Mouse (Mus musculus) neural tube, embryonic 14.5 days (tissue): ENCODE results near the gene Prss48. TPM values are rescaled to one million over a fixed set of nuclear protein-coding genes. Genes with fewer than 3 reads are reported as not detected.

Source experiments
- ATAC-seq: fragments of 200-750 bp; cut with Nextera tagmentation; 2 replicates; pipeline ENCODE4 v1.8.0; 2017; ENCODE audit warnings: low read depth, mild to moderate bottlenecking, moderate TSS enrichment, moderate library complexity
- H3K27ac ChIP-seq: fragments of 300-500 bp; sonication (generic); 2 replicates; pipeline ENCODE4 v1.5.1; 2014; ENCODE audit warnings: low read depth, mild to moderate bottlenecking, control low read depth, low read length, moderate library complexity, mixed read lengths
- H3K27me3 ChIP-seq: fragments of 300-500 bp; sonication (generic); 2 replicates; pipeline ENCODE4 v1.6.1; 2014; ENCODE audit warnings: low read length; ENCODE audit not compliant: control insufficient read depth, insufficient read depth
- H3K36me3 ChIP-seq: fragments of 300-500 bp; sonication (generic); 2 replicates; pipeline ENCODE4 v1.6.1; 2014; ENCODE audit warnings: low read length, mixed read lengths; ENCODE audit not compliant: control insufficient read depth, insufficient read depth
- H3K4me1 ChIP-seq: fragments of 300-500 bp; sonication (generic); 2 replicates; pipeline ENCODE4 v1.6.1; 2014; ENCODE audit warnings: low read length; ENCODE audit not compliant: control insufficient read depth, insufficient read depth
- H3K4me2 ChIP-seq: fragments of 300-500 bp; sonication (generic); 2 replicates; pipeline ENCODE4 v1.6.1; 2014; ENCODE audit warnings: mild to moderate bottlenecking, low read depth, low read length, control low read depth
- H3K4me3 ChIP-seq: fragments of 300-500 bp; sonication (generic); 2 replicates; pipeline ENCODE4 v1.5.1; 2014; ENCODE audit warnings: low read depth, low read length, control low read depth, mixed read lengths
- H3K9ac ChIP-seq: fragments of 300-500 bp; sonication (generic); replicated peaks from 2 replicates; pipeline ENCODE4 v1.6.1; 2014; ENCODE audit warnings: low read depth, mild to moderate bottlenecking, control low read depth, low read length, mixed read lengths
- H3K9me3 ChIP-seq: fragments of 300-500 bp; sonication (generic); 2 replicates; pipeline ENCODE4 v1.6.1; 2016; ENCODE audit warnings: low read length; ENCODE audit not compliant: control insufficient read depth
- WGBS: fragments of 180-500 bp; shearing (Covaris S2); extraction: QIAGEN DNeasy Blood & Tissue Kit; methylation state at CpG from one replicate; pipeline ENCODE4 v1.1.7; 2014; 5-methylcytosine and 5-hydroxymethylcytosine counted together
- polyA plus RNA-seq: library from polyadenylated mRNA; unstranded; fragments of >200 nt; fragmentation: Nextera tagmentation; extraction: Ambion mirVana; gene quantifications from 2 replicates; pipeline ENCODE4 v1.2.1, GENCODE M21; 2014

The Prss48 gene
- polyA plus RNA-seq: not detected in 2 replicates

- Histone ChIP-seq H3K4me1 (no peaks in the 10 kb centered on the region), H3K9ac (no peak within 1 kb of the TSS), H3K4me2 (no peak within 1 kb of the TSS), H3K27ac (no peak within 1 kb of the TSS), H3K36me3 (no peaks in the 10 kb centered on the region), H3K27me3 (no peaks in the 10 kb centered on the region), H3K4me3 (no peak within 1 kb of the TSS), H3K9me3 (no peaks in the 10 kb centered on the region)
- ATAC-seq: no peak
- WGBS: 78% methylated on average over 17 of the region's 17 CpGs
Observed at GRCm38 (mm10) chr3:86002423-86002822, at the start of gene Prss48. Gene Prss48 (minus strand): TSS chr3:86002491.

GRCm38 (mm10) chr3:86049041-86049440 lies 46.8 kb upstream of the Prss48 start:
- no peaks in the 10 kb centered on the region for H3K9me3 ChIP-seq
- H3K4me1 ChIP-seq: no peaks in the 10 kb centered on the region
- WGBS: 90% methylated on average over 2 of the region's 2 CpGs
- H3K27ac ChIP-seq: no peak overlapping the region
- H3K4me3 ChIP-seq: no peak overlapping the region
- no peak overlapping the region for H3K4me2 ChIP-seq
- no peak for ATAC-seq
- H3K27me3 ChIP-seq: no peaks in the 10 kb centered on the region
- H3K36me3 ChIP-seq: no peaks in the 10 kb centered on the region
- H3K9ac ChIP-seq: no peak overlapping the region

GRCm38 (mm10) chr3:86047686-86048408 lies 45.6 kb upstream of the Prss48 start:
- no peaks in the 10 kb centered on the region for H3K4me1 ChIP-seq
- 96% methylated on average over 9 of the region's 9 CpGs for WGBS
- H3K4me3 ChIP-seq: no peak overlapping the region
- H3K4me2 ChIP-seq: no peak overlapping the region
- no peaks in the 10 kb centered on the region for H3K36me3 ChIP-seq
- no peak overlapping the region for H3K27ac ChIP-seq
- H3K9me3 ChIP-seq: no peaks in the 10 kb centered on the region
- H3K9ac ChIP-seq: no peak overlapping the region
- H3K27me3 ChIP-seq: no peaks in the 10 kb centered on the region
- no peak for ATAC-seq

- WGBS: 52% methylated on average over 14 of the region's 14 CpGs
Observed at GRCm38 (mm10) chr3:86040286-86041201, 38.3 kb upstream of the Prss48 start.

GRCm38 (mm10) chr3:86038648-86039047 lies 36.4 kb upstream of the Prss48 start:
- Histone ChIP-seq H3K27ac (no peak overlapping the region), H3K4me1 (0 out of 2 replicates have a peak, but pooled peaks cover 3% of the 10 kb centered on the region), H3K9ac (no peak overlapping the region), H3K4me3 (no peak overlapping the region), H3K4me2 (no peak overlapping the region), H3K27me3 (no peaks in the 10 kb centered on the region), H3K36me3 (no peaks in the 10 kb centered on the region), H3K9me3 (no peaks in the 10 kb centered on the region)
- ATAC-seq: no peak
- WGBS: 60% methylated on average over 3 of the region's 3 CpGs

More at GRCm38 (mm10) chr3:86040286-86041201, 38.3 kb upstream of the Prss48 start:
- Histone ChIP-seq H3K27ac (no peak overlapping the region), H3K4me3 (no peak overlapping the region), H3K4me2 (no peak overlapping the region), H3K9ac (no peak overlapping the region), H3K4me1 (0 out of 2 replicates have a peak, but pooled peaks cover 3% of the 10 kb centered on the region), H3K27me3 (no peaks in the 10 kb centered on the region), H3K9me3 (no peaks in the 10 kb centered on the region), H3K36me3 (no peaks in the 10 kb centered on the region)
- no peak for ATAC-seq

- Histone ChIP-seq H3K36me3 (no peaks in the 10 kb centered on the region), H3K4me3 (no peak overlapping the region), H3K4me2 (no peak overlapping the region), H3K9me3 (no peaks in the 10 kb centered on the region), H3K27me3 (no peaks in the 10 kb centered on the region), H3K27ac (no peak overlapping the region), H3K9ac (no peak overlapping the region), H3K4me1 (0 out of 2 replicates have a peak, but pooled peaks cover 3% of the 10 kb centered on the region)
- ATAC-seq: no peak
- 89% methylated on average over 9 of the region's 9 CpGs for WGBS
Observed at GRCm38 (mm10) chr3:86037926-86038484, 35.7 kb upstream of the Prss48 start.

- H3K27ac ChIP-seq: no peak overlapping the region
Observed at GRCm38 (mm10) chr3:86033455-86034090, 31.3 kb upstream of the Prss48 start.

GRCm38 (mm10) chr3:86030566-86030965 lies 28.3 kb upstream of the Prss48 start:
- 55% methylated on average over 4 of the region's 4 CpGs for WGBS
- no peak for ATAC-seq
- H3K9ac ChIP-seq: no peak overlapping the region
- no peaks in the 10 kb centered on the region for H3K9me3 ChIP-seq
- no peak overlapping the region for H3K4me2 ChIP-seq
- H3K36me3 ChIP-seq: no peaks in the 10 kb centered on the region
- no peaks in the 10 kb centered on the region for H3K27me3 ChIP-seq
- no peaks in the 10 kb centered on the region for H3K4me1 ChIP-seq
- no peak overlapping the region for H3K4me3 ChIP-seq
- H3K27ac ChIP-seq: no peak overlapping the region

More at GRCm38 (mm10) chr3:86033455-86034090, 31.3 kb upstream of the Prss48 start:
- H3K4me3 ChIP-seq: no peak overlapping the region
- WGBS: 69% methylated on average over 9 of the region's 9 CpGs
- 0 out of 2 replicates have a peak, but pooled peaks cover under 1% of the 10 kb centered on the region for H3K4me1 ChIP-seq
- no peaks in the 10 kb centered on the region for H3K9me3 ChIP-seq
- no peaks in the 10 kb centered on the region for H3K36me3 ChIP-seq
- H3K27me3 ChIP-seq: no peaks in the 10 kb centered on the region
- H3K9ac ChIP-seq: no peak overlapping the region
- no peak; the same call in 1 of the 2 replicates for ATAC-seq
- no peak overlapping the region for H3K4me2 ChIP-seq
